Mouse (Mus musculus): ENCODE measurements at regions not wholly inside any gene's neighbourhood (a gene's known extent, or its start where the extent isn't known, plus 50 kb on each side); places are given as distances from the start of the nearest gene placed in this dataset.

DNA sequence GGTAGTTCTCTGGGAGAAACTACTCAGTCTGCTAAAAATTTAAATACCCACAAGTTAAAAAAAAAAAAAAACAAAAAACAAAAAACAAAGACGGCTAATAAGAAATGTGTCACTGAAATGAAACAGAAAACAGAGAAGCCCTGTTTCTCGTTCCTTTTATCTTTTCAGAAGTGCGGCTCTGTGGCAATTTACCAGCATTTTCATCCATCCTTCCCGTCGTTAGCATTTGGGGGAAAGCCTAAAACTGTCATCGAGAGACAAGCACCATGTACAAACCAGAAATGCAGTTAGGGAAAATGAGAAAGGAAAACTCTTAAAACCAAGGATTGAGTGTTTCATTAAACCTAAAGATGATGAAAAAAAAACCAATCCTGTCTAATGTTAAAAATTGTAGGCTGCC, 442.9 kb upstream of the Trpc7 start:
- TF ChIP-seq CTCF (IDR thresholded peaks at IDR 0.05; ENCODE audit: borderline replicate concordance, extremely low read depth, insufficient read depth, insufficient read length), result no peak
- no peak for TF ChIP-seq POLR2A (IDR thresholded peaks at IDR 0.05; ENCODE audit: borderline replicate concordance, extremely low read depth, insufficient read depth, insufficient read length, poor library complexity, severe bottlenecking)
